ENCODE assay signal across 26 mouse cellular contexts in the genomic region with DNA sequence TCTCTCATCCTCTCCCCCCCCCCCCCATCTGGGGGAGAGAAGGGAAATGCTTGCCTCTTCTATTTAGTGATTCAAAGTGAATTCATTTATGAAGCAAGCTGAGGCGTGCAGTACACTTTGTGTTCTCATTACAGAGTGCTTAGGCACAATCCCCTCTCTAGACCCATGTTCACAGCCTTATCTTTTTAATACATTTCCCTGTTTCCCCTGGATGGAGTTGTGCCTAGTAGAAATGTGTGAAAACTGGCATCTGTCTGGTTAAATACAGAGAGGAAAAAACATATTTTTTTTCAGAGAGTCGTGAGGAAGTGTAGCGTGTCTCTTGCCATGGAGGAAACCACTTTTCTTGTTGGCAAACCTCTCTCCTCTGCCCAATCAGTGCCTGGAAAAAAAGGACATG. TPM values are rescaled to one million over a fixed set of nuclear protein-coding genes. Genes with fewer than 3 reads are reported as not detected.
A peak's percentile ranks its signal among the peaks of the same experiment; 100 is the strongest.
DNase-seq lines count a peak whose midpoint lies in the region; ATAC-seq and TF ChIP-seq lines count a peak whose summit lies in the region.
"Had no signal": no experiment of that assay in that cellular context is flagged by ENCODE, and none has a peak within 500 bp of the region (broad histone marks: within the 10 kb centered on the region; RNA-seq: fewer than 3 reads in every experiment).

No protein-coding gene starts in this region.

- H3K9me3 ChIP-seq in forebrain, embryonic 15.5 days, result no peaks in the 10 kb centered on the region
- no peaks in the 10 kb centered on the region for H3K9me3 ChIP-seq in forebrain, embryonic 10.5 days
- H3K9me3 ChIP-seq: heart, embryonic 12.5 days had no signal

- no peak overlapping the region for H3K9ac ChIP-seq in forebrain, embryonic 15.5 days (replicated peaks)
- H3K9ac ChIP-seq: heart, embryonic 12.5 days; hindbrain, embryonic 14.5 days had no signal

- DNase-seq in forebrain, embryonic 10.5 days (ENCODE audit: extremely low spot score, low spot score), result no peak
- no peak for DNase-seq in left cerebral cortex, adult 2 months (ENCODE audit: extremely low spot score in 1 of 2, low spot score in 2 of 2)
- no peak for DNase-seq in left cerebral cortex, adult 18-20 months (ENCODE audit: low spot score in 2 of 2)
- DNase-seq in brain, embryonic 14.5 days (ENCODE audit: low read depth), result peak; percentile 66
- DNase-seq in telencephalon, adult 2 months (ENCODE audit: low read depth, low spot score), result peak; percentile 56
- DNase-seq in layer of hippocampus, adult 11-12 months (ENCODE audit: low spot score), result no peak
- DNase-seq in ovary, postnatal 36 days (ENCODE audit: low spot score), result no peak
- DNase-seq: adrenal gland, postnatal 10 days; adrenal gland, postnatal 36 days; cerebellum, adult 11-12 months; cerebellum, adult 8-10 months; gastrocnemius, adult 2 months; gastrocnemius, postnatal 14 days; heart, adult 11 months; heart, postnatal 14 days; heart, postnatal 4 days; kidney, adult 18-20 months had no signal

- 52% methylated on average over 3 of the region's 3 CpGs for WGBS in forebrain, embryonic 15.5 days
- WGBS in forebrain, embryonic 10.5 days, result 84% methylated on average over 3 of the region's 3 CpGs

- peaks cover 16% of the 10 kb centered on the region for H3K4me1 ChIP-seq in forebrain, embryonic 15.5 days
- H3K4me1 ChIP-seq in forebrain, embryonic 10.5 days, result no peaks in the 10 kb centered on the region
- H3K4me1 ChIP-seq: heart, embryonic 12.5 days had no signal

- TF ChIP-seq CTCF in left cerebral cortex, adult 2 months (IDR thresholded peaks at IDR 0.05), result no peak
- TF ChIP-seq CTCF in brain, embryonic 14.5 days (IDR thresholded peaks at IDR 0.05; ENCODE audit: borderline replicate concordance, extremely low read depth, insufficient read depth, insufficient read length), result no peak

- intact Hi-C loops in left cerebral cortex, adult 2 months (cut with DNase I), result no loop called here

- H3K4me2 ChIP-seq in forebrain, embryonic 15.5 days (replicated peaks), result no peak overlapping the region
- H3K4me2 ChIP-seq: heart, embryonic 12.5 days; hindbrain, embryonic 14.5 days had no signal

- no peaks in the 10 kb centered on the region for H3K27me3 ChIP-seq in forebrain, embryonic 15.5 days
- no peaks in the 10 kb centered on the region for H3K27me3 ChIP-seq in forebrain, embryonic 10.5 days (ENCODE audit: poor library complexity, severe bottlenecking)
- H3K27me3 ChIP-seq: heart, embryonic 12.5 days had no signal

- peak overlapping the region; percentile 49 for H3K27ac ChIP-seq in forebrain, embryonic 15.5 days (replicated peaks)
- no peak overlapping the region for H3K27ac ChIP-seq in forebrain, embryonic 10.5 days
- H3K27ac ChIP-seq in left cerebral cortex, adult 2 months, result peak overlapping the region; percentile 67; the same call in 1 of the 2 replicates
- H3K27ac ChIP-seq: gastrocnemius, adult 2 months; hindbrain, embryonic 14.5 days; hindbrain, postnatal 0 days had no signal

- no peak overlapping the region for H3K4me3 ChIP-seq in forebrain, embryonic 15.5 days
- no peak overlapping the region for H3K4me3 ChIP-seq in forebrain, embryonic 10.5 days
- H3K4me3 ChIP-seq in left cerebral cortex, adult 2 months, result no peak overlapping the region
- H3K4me3 ChIP-seq: gastrocnemius, adult 2 months; heart, embryonic 12.5 days had no signal

- H3K36me3 ChIP-seq in forebrain, embryonic 15.5 days, result no peaks in the 10 kb centered on the region
- no peaks in the 10 kb centered on the region for H3K36me3 ChIP-seq in forebrain, embryonic 10.5 days (replicated peaks)
- H3K36me3 ChIP-seq: heart, embryonic 12.5 days had no signal

- peak; percentile 73; the same call in 1 of the 2 replicates for ATAC-seq in forebrain, embryonic 15.5 days (replicated peaks)
- ATAC-seq: activated CD4-positive, CD25-positive, alpha-beta regulatory T cell, adult 4 months; CD4-positive, CD25-positive, alpha-beta regulatory T cell, adult 4 months; hindbrain, postnatal 0 days; inflammation-experienced regulatory T-cells, adult 6 months; intestine, embryonic 16.5 days had no signal

- TF ChIP-seq POLR2A in brain, embryonic 14.5 days (IDR thresholded peaks at IDR 0.05; ENCODE audit: borderline replicate concordance, extremely low read depth, insufficient read depth, insufficient read length, poor library complexity, severe bottlenecking), result no peak

RNA-seq across cellular contexts. Expression of gene Dpp4, which starts 50.5 kb away (rescaled TPM):
- polyA plus RNA-seq in forebrain, embryonic 15.5 days (2015; fragmentation: Nextera tagmentation; extraction: Ambion mirVana), result 1.5 and 1.6 TPM in 2 replicates
- 0.25 and 0.42 TPM in 2 replicates for polyA plus RNA-seq in forebrain, embryonic 10.5 days (2016; fragmentation: Nextera tagmentation; extraction: Ambion mirVana)
- total RNA-seq in left cerebral cortex, adult 2 months (2021), result 1 to 10 TPM; 1.4 to 4.6 TPM
- total RNA-seq in left cerebral cortex, adult 18-20 months (2021), result 1 to 10 TPM; 2.0 to 3.5 TPM
- 1.1 and 1.6 TPM in 2 replicates for polyA plus RNA-seq in brain, embryonic 14.5 days (2012; rRNA removed)
- polyA plus RNA-seq: C2C12 had no signal

Comparison
In these comparisons a context has a peak if more than half of its experiments do, and no peak if none do; other contexts are left out.
1. DNase-seq: peak in brain, embryonic 14.5 days (single experiment) and telencephalon, adult 2 months (single experiment); none in forebrain, embryonic 10.5 days (single experiment), left cerebral cortex, adult 2 months (0 of 2), left cerebral cortex, adult 18-20 months (0 of 2), layer of hippocampus, adult 11-12 months (single experiment) and ovary, postnatal 36 days (single experiment).